Mouse (Mus musculus): Measurements from ENCODE around the gene 2200002J24Rik. TPM values are rescaled to one million over a fixed set of nuclear protein-coding genes. Genes with fewer than 3 reads are reported as not detected.
"Not testable (repeated sequence)": the region's sequence is repeated elsewhere in the genome, so short reads cannot be mapped to it uniquely, and the experiment has no call there.

The 2200002J24Rik gene
- polyA plus RNA-seq, 1 experiment from 2014 or later: not detected

DNA sequence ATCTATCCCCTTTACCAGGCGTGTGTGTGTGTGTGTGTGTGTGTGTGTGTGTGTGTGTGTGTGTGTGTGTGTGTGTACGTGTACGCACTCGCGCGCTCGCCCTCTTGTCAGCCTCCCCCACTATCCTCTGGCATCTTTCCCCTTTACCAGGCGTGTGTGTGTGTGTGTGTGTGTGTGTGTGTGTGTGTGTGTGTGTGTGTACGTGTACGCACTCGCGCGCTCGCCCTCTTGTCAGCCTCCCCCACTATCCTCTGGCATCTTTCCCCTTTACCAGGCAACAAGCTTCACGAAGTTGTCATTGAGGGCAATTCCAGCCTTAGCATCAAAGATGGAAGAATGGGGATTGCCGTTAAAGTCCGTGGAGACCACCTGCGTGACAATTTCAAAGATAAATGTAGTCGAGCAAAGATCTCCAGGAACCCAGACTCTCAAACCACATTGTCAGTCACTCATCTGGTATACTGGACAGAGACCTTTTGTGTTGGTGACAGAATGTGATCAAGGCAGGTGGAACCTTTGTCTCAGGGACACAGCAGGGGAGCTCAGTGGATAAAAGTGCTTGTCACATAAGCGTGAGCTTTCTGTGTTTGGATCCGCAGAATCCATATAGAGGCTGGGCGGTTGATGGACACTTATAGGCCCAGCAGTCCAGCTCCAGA is 31.5 kb downstream of the 2200002J24Rik start:
- not testable (repeated sequence) for H3K9me3 ChIP-seq; H3K27me3 ChIP-seq; ATAC-seq (ENCODE audit: low FRiP score)
- peak overlapping the region; percentile 75 for H3K4me2 ChIP-seq
- 18% methylated on average over 10 of the region's 22 CpGs for WGBS
- H3K27ac ChIP-seq: peak overlapping the region; percentile 95
- peaks cover 36% of the 10 kb centered on the region for H3K4me1 ChIP-seq (replicated peaks)
- H3K9ac ChIP-seq: peak overlapping the region; percentile 83
- peak overlapping the region; percentile 78 for H3K4me3 ChIP-seq
- H3K36me3 ChIP-seq: peaks cover 57% of the 10 kb centered on the region

DNA sequence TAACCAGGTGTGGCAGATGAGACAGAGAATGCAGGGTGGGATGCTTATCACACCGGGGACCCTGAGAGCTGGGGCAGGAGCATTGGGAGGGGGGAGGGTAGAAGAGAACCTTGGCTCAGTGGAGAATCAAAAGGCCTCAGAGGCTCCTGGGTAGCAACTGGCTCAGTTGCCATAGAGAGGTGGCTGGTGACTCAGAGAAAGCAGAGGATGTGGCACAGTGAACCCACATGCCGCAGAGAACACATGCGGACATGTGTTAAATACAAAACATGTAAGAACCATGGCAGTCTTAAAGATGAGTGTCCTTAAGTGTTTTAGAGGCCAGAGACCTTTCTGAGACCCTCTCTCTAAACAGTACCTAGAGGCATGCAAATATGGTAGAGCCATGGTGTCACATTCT is 37.5 kb downstream of the 2200002J24Rik start:
- ATAC-seq (ENCODE audit: low FRiP score): no peak
- H3K36me3 ChIP-seq: peaks cover 77% of the 10 kb centered on the region
- no peaks in the 10 kb centered on the region for H3K9me3 ChIP-seq
- H3K27me3 ChIP-seq: no peaks in the 10 kb centered on the region
- H3K4me3 ChIP-seq: no peak overlapping the region
- no peak overlapping the region for H3K9ac ChIP-seq
- H3K4me1 ChIP-seq (replicated peaks): peaks cover 8% of the 10 kb centered on the region
- 87% methylated on average over 3 of the region's 3 CpGs for WGBS
- H3K27ac ChIP-seq: no peak overlapping the region
- H3K4me2 ChIP-seq: no peak overlapping the region

DNA sequence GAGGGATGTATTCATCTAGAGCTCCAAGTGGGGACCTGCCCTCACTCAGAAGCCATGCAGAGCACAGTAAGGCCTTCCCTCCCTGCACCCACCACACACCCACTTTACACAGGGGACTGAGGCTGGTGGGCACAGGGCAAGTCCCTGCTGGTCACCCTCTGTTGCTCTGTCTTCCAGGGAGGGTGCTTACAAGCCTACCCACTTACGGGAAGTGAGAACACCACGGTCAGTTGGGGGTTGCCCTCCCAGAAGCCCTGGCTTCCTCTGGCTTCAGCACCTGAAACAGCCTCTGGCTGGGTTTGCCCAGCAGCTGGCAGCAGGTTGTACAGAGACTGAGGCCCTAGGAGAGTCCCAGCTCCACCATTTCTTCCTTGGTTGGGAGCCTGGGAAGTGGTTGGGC is 43.8 kb downstream of the 2200002J24Rik start:
- WGBS: 94% methylated on average over 2 of the region's 2 CpGs
- H3K36me3 ChIP-seq: peaks cover 31% of the 10 kb centered on the region
- not testable (repeated sequence) for H3K4me3 ChIP-seq; ATAC-seq (ENCODE audit: low FRiP score); H3K9ac ChIP-seq; H3K4me2 ChIP-seq; H3K4me1 ChIP-seq (replicated peaks); H3K9me3 ChIP-seq; H3K27me3 ChIP-seq; H3K27ac ChIP-seq

DNA sequence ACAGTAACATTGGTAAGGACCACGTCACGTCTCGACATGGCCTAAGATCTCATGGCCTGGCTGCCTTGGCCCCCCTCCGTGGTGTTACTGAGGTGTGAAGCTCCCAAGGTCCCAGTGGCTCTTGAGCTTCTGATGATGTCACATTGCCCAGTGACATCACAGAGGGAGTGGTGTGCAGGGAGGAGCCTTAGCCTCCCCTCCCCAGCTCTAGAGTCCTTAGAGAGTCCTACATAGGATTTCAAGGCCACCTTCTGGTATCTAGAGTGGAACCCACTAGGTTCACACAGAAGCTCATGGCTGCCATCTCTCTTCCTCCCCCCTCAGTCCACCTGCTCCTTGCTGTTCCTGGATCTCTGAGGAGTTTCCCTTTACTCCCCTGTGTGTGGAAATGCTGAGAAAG is 44.9 kb downstream of the 2200002J24Rik start, which contains the start of gene Gapdhs:
Gene Gapdhs (minus strand): TSS at position 65 of the 400 bp plus-strand sequence.
- not testable (repeated sequence) for ATAC-seq (ENCODE audit: low FRiP score); H3K9me3 ChIP-seq; H3K27ac ChIP-seq; H3K4me2 ChIP-seq; H3K4me1 ChIP-seq (replicated peaks); H3K27me3 ChIP-seq; H3K4me3 ChIP-seq; H3K9ac ChIP-seq
- 100% methylated on average over 1 of the region's 4 CpGs for WGBS
- peaks cover 30% of the 10 kb centered on the region for H3K36me3 ChIP-seq

DNA sequence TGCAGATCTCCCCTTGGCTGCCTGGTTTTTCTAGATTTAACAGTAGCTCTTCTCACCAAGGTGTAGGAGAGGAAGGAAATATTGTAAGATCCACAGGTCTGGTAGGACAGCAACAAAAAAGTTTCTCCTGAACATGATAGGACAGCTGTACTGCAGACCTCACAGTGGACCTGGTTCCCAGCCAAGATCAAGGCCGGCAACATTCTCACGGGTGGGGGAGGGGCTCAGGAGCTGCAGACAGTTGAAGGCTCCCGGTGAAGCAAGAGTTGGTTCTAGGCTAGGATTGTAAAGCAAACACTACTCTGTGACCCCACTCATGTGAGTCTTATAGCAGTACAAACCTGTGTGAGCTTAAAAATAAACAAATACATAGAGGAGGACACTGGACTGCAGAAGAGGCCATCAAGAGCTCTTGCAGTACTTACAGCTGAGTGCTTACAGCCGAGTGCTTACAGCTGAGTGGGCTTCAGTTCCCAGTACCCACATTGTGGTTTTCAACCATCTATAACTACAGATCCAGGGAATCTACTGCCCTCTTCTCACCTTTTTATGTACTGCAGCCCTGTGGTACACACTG is 45.4 kb downstream of the 2200002J24Rik start:
- Histone ChIP-seq H3K27ac (no peak overlapping the region), H3K4me3 (no peak overlapping the region), H3K36me3 (peaks cover 30% of the 10 kb centered on the region), H3K4me2 (no peak overlapping the region), H3K9ac (no peak overlapping the region), H3K27me3 (no peaks in the 10 kb centered on the region), H3K9me3 (no peaks in the 10 kb centered on the region), H3K4me1 (replicated peaks) (peaks cover 6% of the 10 kb centered on the region; the same call in 1 of the 2 replicates)
- ATAC-seq (ENCODE audit: low FRiP score): no peak
- WGBS: 48% methylated on average over 4 of the region's 4 CpGs

DNA sequence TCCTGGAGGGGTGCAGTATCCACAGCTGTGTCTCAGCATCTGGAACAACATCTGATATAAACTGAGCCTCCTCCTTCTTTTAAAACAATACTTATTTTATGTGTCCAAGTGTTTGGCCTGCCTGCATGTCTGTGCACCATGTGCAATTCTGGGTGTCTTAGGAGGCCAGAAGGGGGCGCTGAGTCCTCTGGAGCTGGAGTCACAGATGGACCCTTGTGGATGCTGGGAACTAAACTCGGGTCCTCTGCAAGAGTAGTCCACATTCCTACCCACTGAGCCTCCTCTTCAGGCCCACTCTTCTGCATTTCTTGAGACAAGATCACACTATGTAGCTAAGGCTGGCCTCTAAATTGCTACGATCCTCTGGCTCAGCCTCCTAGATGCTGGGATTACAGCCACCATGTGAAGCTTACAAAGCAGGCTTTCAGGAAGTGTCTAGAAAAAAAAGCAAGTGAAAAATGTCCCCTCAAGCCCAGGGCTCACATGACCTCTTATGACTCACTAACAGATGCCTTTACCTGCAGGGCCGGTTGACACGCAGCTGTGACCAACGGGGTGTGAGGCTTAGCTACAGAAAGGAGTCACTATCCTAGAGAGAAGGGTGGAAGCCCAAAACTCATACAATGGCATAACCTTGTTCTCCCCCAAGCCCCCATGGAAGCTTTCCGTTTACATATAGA is 48.9 kb downstream of the 2200002J24Rik start:
- H3K36me3 ChIP-seq: peaks cover 17% of the 10 kb centered on the region
- ATAC-seq (ENCODE audit: low FRiP score): no peak
- H3K9me3 ChIP-seq: no peaks in the 10 kb centered on the region
- H3K4me1 ChIP-seq (replicated peaks): peaks cover 6% of the 10 kb centered on the region; the same call in 1 of the 2 replicates
- H3K9ac ChIP-seq: no peak overlapping the region
- no peak overlapping the region for H3K27ac ChIP-seq
- no peaks in the 10 kb centered on the region for H3K27me3 ChIP-seq
- no peak overlapping the region for H3K4me2 ChIP-seq
- no peak overlapping the region for H3K4me3 ChIP-seq
- 86% methylated on average over 7 of the region's 7 CpGs for WGBS

Other genes with a start within 250 kb of the 2200002J24Rik start
- 6.6 and 10.0 TPM in 2 replicates for gene Kirrel2, start 241.2 kb upstream of the 2200002J24Rik start, polyA plus RNA-seq (2015; fragmentation: Nextera tagmentation; extraction: Ambion mirVana)
- 0.94 and 1.8 TPM in 2 replicates for gene Nphs1, start 240.6 kb upstream of the 2200002J24Rik start, polyA plus RNA-seq (2015; fragmentation: Nextera tagmentation; extraction: Ambion mirVana)
- gene Prodh2, start 205.3 kb upstream of the 2200002J24Rik start, polyA plus RNA-seq (2015; fragmentation: Nextera tagmentation; extraction: Ambion mirVana): not detected in 2 replicates
- 103 and 111 TPM in 2 replicates for gene Arhgap33, start 163.9 kb upstream of the 2200002J24Rik start, polyA plus RNA-seq (2015; fragmentation: Nextera tagmentation; extraction: Ambion mirVana)
- 7.8 and 7.9 TPM in 2 replicates for gene Hspb6, start 146.7 kb upstream of the 2200002J24Rik start, polyA plus RNA-seq (2015; fragmentation: Nextera tagmentation; extraction: Ambion mirVana)
- 8.1 and 8.4 TPM in 2 replicates for gene Proser3, start 146.6 kb upstream of the 2200002J24Rik start, polyA plus RNA-seq (2015; fragmentation: Nextera tagmentation; extraction: Ambion mirVana)
- gene Lin37, start 139.1 kb upstream of the 2200002J24Rik start, polyA plus RNA-seq (2015; fragmentation: Nextera tagmentation; extraction: Ambion mirVana): 51.7 and 57.9 TPM in 2 replicates
- gene U2af1l4, start 135.6 kb upstream of the 2200002J24Rik start, polyA plus RNA-seq (2015; fragmentation: Nextera tagmentation; extraction: Ambion mirVana): 98.9 and 105 TPM in 2 replicates
- gene Gm49396, start 135.6 kb upstream of the 2200002J24Rik start, polyA plus RNA-seq (2015; fragmentation: Nextera tagmentation; extraction: Ambion mirVana): 15.4 and 19.8 TPM in 2 replicates
- 134 and 139 TPM in 2 replicates for gene Psenen, start 135.3 kb upstream of the 2200002J24Rik start, polyA plus RNA-seq (2015; fragmentation: Nextera tagmentation; extraction: Ambion mirVana)
- gene Igflr1, start 133.5 kb upstream of the 2200002J24Rik start, polyA plus RNA-seq (2015; fragmentation: Nextera tagmentation; extraction: Ambion mirVana): 5.3 and 6.1 TPM in 2 replicates
- 10.7 and 11.3 TPM in 2 replicates for gene Kmt2b, start 110.2 kb upstream of the 2200002J24Rik start, polyA plus RNA-seq (2015; fragmentation: Nextera tagmentation; extraction: Ambion mirVana)
- 0.21 and 0.25 TPM in 2 replicates for gene Zbtb32, start 100.0 kb upstream of the 2200002J24Rik start, polyA plus RNA-seq (2015; fragmentation: Nextera tagmentation; extraction: Ambion mirVana)
- 0.49 and 0.63 TPM in 2 replicates for gene Upk1a, start 86.1 kb upstream of the 2200002J24Rik start, polyA plus RNA-seq (2015; fragmentation: Nextera tagmentation; extraction: Ambion mirVana)
- 1,107 TPM in 2 replicates for gene Cox6b1, start 72.8 kb upstream of the 2200002J24Rik start, polyA plus RNA-seq (2015; fragmentation: Nextera tagmentation; extraction: Ambion mirVana)
- gene Etv2, start 63.1 kb upstream of the 2200002J24Rik start, polyA plus RNA-seq (2015; fragmentation: Nextera tagmentation; extraction: Ambion mirVana): not detected in 2 replicates
- 137 and 140 TPM in 2 replicates for gene Rbm42, start 48.6 kb upstream of the 2200002J24Rik start, polyA plus RNA-seq (2015; fragmentation: Nextera tagmentation; extraction: Ambion mirVana)
- gene Haus5, start 33.9 kb upstream of the 2200002J24Rik start, polyA plus RNA-seq (2015; fragmentation: Nextera tagmentation; extraction: Ambion mirVana): 23.2 and 27.1 TPM in 2 replicates
- gene Pmis2, start 27.3 kb upstream of the 2200002J24Rik start, polyA plus RNA-seq (2015; fragmentation: Nextera tagmentation; extraction: Ambion mirVana): not detected in 2 replicates
- 1.2 and 1.6 TPM in 2 replicates for gene Atp4a, start 13.3 kb downstream of the 2200002J24Rik start, polyA plus RNA-seq (2015; fragmentation: Nextera tagmentation; extraction: Ambion mirVana)
- 232 and 243 TPM in 2 replicates for gene Tmem147, start 30.6 kb downstream of the 2200002J24Rik start, polyA plus RNA-seq (2015; fragmentation: Nextera tagmentation; extraction: Ambion mirVana)
- 1.3 and 1.7 TPM in 2 replicates for gene Gapdhs, start 44.8 kb downstream of the 2200002J24Rik start, polyA plus RNA-seq (2015; fragmentation: Nextera tagmentation; extraction: Ambion mirVana)
- 1.3 and 1.7 TPM in 2 replicates for gene Sbsn, start 52.5 kb downstream of the 2200002J24Rik start, polyA plus RNA-seq (2015; fragmentation: Nextera tagmentation; extraction: Ambion mirVana)
- 0.52 and 0.70 TPM in 2 replicates for gene Dmkn, start 64.8 kb downstream of the 2200002J24Rik start, polyA plus RNA-seq (2015; fragmentation: Nextera tagmentation; extraction: Ambion mirVana)
- gene Krtdap, start 89.0 kb downstream of the 2200002J24Rik start, polyA plus RNA-seq (2015; fragmentation: Nextera tagmentation; extraction: Ambion mirVana): 1.1 TPM in 1 of 2 replicates, not detected in the other
- 0.22 TPM in 1 of 2 replicates, not detected in the other for gene Ffar2, start 124.8 kb downstream of the 2200002J24Rik start, polyA plus RNA-seq (2015; fragmentation: Nextera tagmentation; extraction: Ambion mirVana)
- gene Ffar3, start 157.3 kb downstream of the 2200002J24Rik start, polyA plus RNA-seq (2015; fragmentation: Nextera tagmentation; extraction: Ambion mirVana): 0.13 TPM in 1 of 2 replicates, not detected in the other
- not detected in 2 replicates for gene Ffar1, start 162.6 kb downstream of the 2200002J24Rik start, polyA plus RNA-seq (2015; fragmentation: Nextera tagmentation; extraction: Ambion mirVana)
- not detected in 2 replicates for gene Cd22, start 181.4 kb downstream of the 2200002J24Rik start, polyA plus RNA-seq (2015; fragmentation: Nextera tagmentation; extraction: Ambion mirVana)
- 1.7 and 1.9 TPM in 2 replicates for gene Mag, start 215.9 kb downstream of the 2200002J24Rik start, polyA plus RNA-seq (2015; fragmentation: Nextera tagmentation; extraction: Ambion mirVana)
- not detected in 2 replicates for gene Hamp2, start 225.8 kb downstream of the 2200002J24Rik start, polyA plus RNA-seq (2015; fragmentation: Nextera tagmentation; extraction: Ambion mirVana)
- gene Hamp, start 245.1 kb downstream of the 2200002J24Rik start, polyA plus RNA-seq (2015; fragmentation: Nextera tagmentation; extraction: Ambion mirVana): not detected in 2 replicates

All from hindbrain, embryonic 13.5 days (tissue).